Mouse (Mus musculus) lung, adult 18-20 months (tissue): ENCODE results near the gene Wdr59.

ENCODE experiments used
- DNase-seq, 2 experiments: peaks; one replicate each; pipeline ENCODE4 v3.0.0; 2022; ENCODE audit warnings: mixed read lengths in 2 of 2

Wdr59 gene

GRCm38 (mm10) chr8:111521713-111522429 is at the start of gene Wdr59:
Gene Wdr59 (minus strand): TSS chr8:111522092.
- peak; percentile 99 for DNase-seq

- no peak for DNase-seq
Observed at GRCm38 (mm10) chr8:111571661-111572060, 49.8 kb upstream of the Wdr59 start.

GRCm38 (mm10) chr8:111570432-111570831 is 48.5 kb upstream of the Wdr59 start:
- no peak for DNase-seq

- no peak for DNase-seq
Observed at GRCm38 (mm10) chr8:111569926-111570325, 48.0 kb upstream of the Wdr59 start.

GRCm38 (mm10) chr8:111568029-111568428 is 46.1 kb upstream of the Wdr59 start:
- DNase-seq = no peak

- DNase-seq = no peak
Observed at GRCm38 (mm10) chr8:111567571-111567970, 45.7 kb upstream of the Wdr59 start.

- DNase-seq = no peak
Observed at GRCm38 (mm10) chr8:111566326-111566725, 44.4 kb upstream of the Wdr59 start.

GRCm38 (mm10) chr8:111565784-111566191 is 43.9 kb upstream of the Wdr59 start:
- no peak for DNase-seq

GRCm38 (mm10) chr8:111564093-111564492 is 42.2 kb upstream of the Wdr59 start:
- no peak for DNase-seq

GRCm38 (mm10) chr8:111563687-111564086 is 41.8 kb upstream of the Wdr59 start:
- DNase-seq = no peak

GRCm38 (mm10) chr8:111563075-111563474 is 41.2 kb upstream of the Wdr59 start:
- no peak for DNase-seq

GRCm38 (mm10) chr8:111562274-111562803 is 40.4 kb upstream of the Wdr59 start:
- no peak for DNase-seq

GRCm38 (mm10) chr8:111561824-111562223 is 39.9 kb upstream of the Wdr59 start:
- DNase-seq = peak; percentile 56 to 64

- no peak for DNase-seq
Observed at GRCm38 (mm10) chr8:111551511-111552130, 29.7 kb upstream of the Wdr59 start.

GRCm38 (mm10) chr8:111550002-111550870 is 28.3 kb upstream of the Wdr59 start:
- DNase-seq = no peak

GRCm38 (mm10) chr8:111548201-111548600 is 26.3 kb upstream of the Wdr59 start:
- no peak for DNase-seq

GRCm38 (mm10) chr8:111547144-111547543 is 25.3 kb upstream of the Wdr59 start:
- no peak for DNase-seq

GRCm38 (mm10) chr8:111545406-111546156 is 23.7 kb upstream of the Wdr59 start:
- DNase-seq = no peak

GRCm38 (mm10) chr8:111543712-111544380 is 22.0 kb upstream of the Wdr59 start:
- no peak for DNase-seq

GRCm38 (mm10) chr8:111539422-111540076 is 17.7 kb upstream of the Wdr59 start:
- no peak for DNase-seq

GRCm38 (mm10) chr8:111538194-111538593 is 16.3 kb upstream of the Wdr59 start:
- peak; percentile 68 to 73 for DNase-seq
